Mouse (Mus musculus) adrenal gland, adult (tissue): ENCODE data around the gene Neu2.

ENCODE experiments used
- DNase-seq, 2 experiments: peaks; one replicate each; pipeline ENCODE4 v3.0.0; 2022 to 2023; ENCODE audit warnings: low spot score in 1 of 2; ENCODE audit not compliant: inconsistent age in 2 of 2

Gene Neu2

GRCm38 (mm10) chr1:87534118-87534517 is 24.4 kb downstream of the Neu2 start:
- no peak for DNase-seq

GRCm38 (mm10) chr1:87537008-87537407 is 27.3 kb downstream of the Neu2 start:
- DNase-seq, result no peak

- DNase-seq, result peak; percentile 29 to 86
Measured at GRCm38 (mm10) chr1:87541614-87542013, 31.9 kb downstream of the Neu2 start.

GRCm38 (mm10) chr1:87551008-87551407 is 41.3 kb downstream of the Neu2 start:
- DNase-seq, result peak; percentile 22 to 71

GRCm38 (mm10) chr1:87553586-87553985 is 43.9 kb downstream of the Neu2 start:
- peak in 1 of 2 experiments; percentile 24 for DNase-seq

GRCm38 (mm10) chr1:87562967-87563366 is 53.3 kb downstream of the Neu2 start:
- no peak for DNase-seq

- DNase-seq, result no peak
Measured at GRCm38 (mm10) chr1:87565760-87566159, 56.1 kb downstream of the Neu2 start.

- DNase-seq, result peak in 1 of 2 experiments; percentile 55
Measured at GRCm38 (mm10) chr1:87568398-87568797, 58.7 kb downstream of the Neu2 start.

GRCm38 (mm10) chr1:87573261-87573660 is 63.6 kb downstream of the Neu2 start:
- no peak for DNase-seq

- DNase-seq, result peak; percentile 10 to 36
Measured at GRCm38 (mm10) chr1:87573800-87574215, 64.1 kb downstream of the Neu2 start, which contains the start of gene Ngef. Gene Ngef (minus strand): TSS chr1:87573870.

GRCm38 (mm10) chr1:87574353-87574752 is 64.7 kb downstream of the Neu2 start:
- peak in 1 of 2 experiments; percentile 27 for DNase-seq

- peak; percentile 85 to 94 for DNase-seq
Measured at GRCm38 (mm10) chr1:87574785-87575184, 65.1 kb downstream of the Neu2 start.

- DNase-seq, result no peak
Measured at GRCm38 (mm10) chr1:87578965-87579364, 69.3 kb downstream of the Neu2 start.

- no peak for DNase-seq
Measured at GRCm38 (mm10) chr1:87580824-87581223, 71.1 kb downstream of the Neu2 start.

- DNase-seq, result no peak
Measured at GRCm38 (mm10) chr1:87589162-87589561, 79.5 kb downstream of the Neu2 start.

- no peak for DNase-seq
Measured at GRCm38 (mm10) chr1:87589980-87590379, 80.3 kb downstream of the Neu2 start.

GRCm38 (mm10) chr1:87594261-87594660 is 84.6 kb downstream of the Neu2 start:
- peak; percentile 13 to 46 for DNase-seq

GRCm38 (mm10) chr1:87594671-87595070 is 85.0 kb downstream of the Neu2 start:
- DNase-seq, result no peak

- no peak for DNase-seq
Measured at GRCm38 (mm10) chr1:87600533-87600932, 90.8 kb downstream of the Neu2 start.

GRCm38 (mm10) chr1:87601801-87602200 is 92.1 kb downstream of the Neu2 start:
- DNase-seq, result no peak

- DNase-seq, result no peak
Measured at GRCm38 (mm10) chr1:87603389-87603788, 93.7 kb downstream of the Neu2 start.

GRCm38 (mm10) chr1:87605296-87605695 is 95.6 kb downstream of the Neu2 start:
- no peak for DNase-seq

GRCm38 (mm10) chr1:87607385-87608091 is 97.8 kb downstream of the Neu2 start:
- DNase-seq, result peak; percentile 22 to 44
